Mouse (Mus musculus): ENCODE measurements at regions not wholly inside any gene's neighbourhood (a gene's known extent, or its start where the extent isn't known, plus 50 kb on each side); places are given as distances from the start of the nearest gene placed in this dataset.

- H3K27ac ChIP-seq (replicated peaks) = no peak overlapping the region
- H3K36me3 ChIP-seq = no peaks in the 10 kb centered on the region
- 79% methylated on average over 4 of the region's 4 CpGs for WGBS
- H3K4me3 ChIP-seq (replicated peaks) = no peak overlapping the region
- no peak for ATAC-seq (ENCODE audit: low FRiP score)
- H3K4me1 ChIP-seq = no peaks in the 10 kb centered on the region
- H3K9ac ChIP-seq (replicated peaks) = no peak overlapping the region
- no peaks in the 10 kb centered on the region for H3K27me3 ChIP-seq (replicated peaks)
- no peak overlapping the region for H3K4me2 ChIP-seq
- no peaks in the 10 kb centered on the region for H3K9me3 ChIP-seq (replicated peaks)
These were observed 140.9 kb downstream of the Nrip1 start for GRCm38 (mm10) chr16:76232680-76233079.

GRCm38 (mm10) chr16:76232174-76232573 is 141.5 kb downstream of the Nrip1 start:
- no peak overlapping the region for H3K9ac ChIP-seq (replicated peaks)
- H3K4me2 ChIP-seq = no peak overlapping the region
- 71% methylated on average over 3 of the region's 3 CpGs for WGBS
- no peaks in the 10 kb centered on the region for H3K4me1 ChIP-seq
- H3K9me3 ChIP-seq (replicated peaks) = no peaks in the 10 kb centered on the region
- H3K36me3 ChIP-seq = no peaks in the 10 kb centered on the region
- no peak overlapping the region for H3K4me3 ChIP-seq (replicated peaks)
- ATAC-seq (ENCODE audit: low FRiP score) = no peak
- H3K27ac ChIP-seq (replicated peaks) = no peak overlapping the region
- no peaks in the 10 kb centered on the region for H3K27me3 ChIP-seq (replicated peaks)

GRCm38 (mm10) chr16:76230516-76231302 is 142.9 kb downstream of the Nrip1 start:
- Histone ChIP-seq H3K4me2 (no peak overlapping the region), H3K4me1 (no peaks in the 10 kb centered on the region)
- 91% methylated on average over 4 of the region's 4 CpGs for WGBS

GRCm38 (mm10) chr16:76228451-76228850 is 145.2 kb downstream of the Nrip1 start:
- H3K27ac ChIP-seq (replicated peaks) = no peak overlapping the region
- ATAC-seq (ENCODE audit: low FRiP score) = no peak

More at GRCm38 (mm10) chr16:76230516-76231302, 142.9 kb downstream of the Nrip1 start:
- no peaks in the 10 kb centered on the region for H3K9me3 ChIP-seq (replicated peaks)
- ATAC-seq (ENCODE audit: low FRiP score) = no peak
- no peaks in the 10 kb centered on the region for H3K27me3 ChIP-seq (replicated peaks)
- no peak overlapping the region for H3K4me3 ChIP-seq (replicated peaks)
- no peak overlapping the region for H3K27ac ChIP-seq (replicated peaks)
- no peak overlapping the region for H3K9ac ChIP-seq (replicated peaks)
- no peaks in the 10 kb centered on the region for H3K36me3 ChIP-seq

GRCm38 (mm10) chr16:76226446-76226845 is 147.2 kb downstream of the Nrip1 start:
- H3K27me3 ChIP-seq (replicated peaks) = no peaks in the 10 kb centered on the region
- ATAC-seq (ENCODE audit: low FRiP score) = no peak
- no peak overlapping the region for H3K9ac ChIP-seq (replicated peaks)
- WGBS = 90% methylated on average over 7 of the region's 7 CpGs
- H3K4me2 ChIP-seq = no peak overlapping the region
- H3K36me3 ChIP-seq = no peaks in the 10 kb centered on the region
- H3K4me1 ChIP-seq = no peaks in the 10 kb centered on the region
- no peak overlapping the region for H3K4me3 ChIP-seq (replicated peaks)
- H3K27ac ChIP-seq (replicated peaks) = no peak overlapping the region
- no peaks in the 10 kb centered on the region for H3K9me3 ChIP-seq (replicated peaks)

More at GRCm38 (mm10) chr16:76228451-76228850, 145.2 kb downstream of the Nrip1 start:
- Histone ChIP-seq H3K9ac (replicated peaks) (no peak overlapping the region), H3K4me2 (no peak overlapping the region), H3K4me3 (replicated peaks) (no peak overlapping the region), H3K36me3 (no peaks in the 10 kb centered on the region), H3K9me3 (replicated peaks) (no peaks in the 10 kb centered on the region), H3K4me1 (no peaks in the 10 kb centered on the region), H3K27me3 (replicated peaks) (no peaks in the 10 kb centered on the region)
- 88% methylated on average over 4 of the region's 4 CpGs for WGBS

GRCm38 (mm10) chr16:76225587-76226226 is 147.9 kb downstream of the Nrip1 start:
- H3K9ac ChIP-seq (replicated peaks) = no peak overlapping the region
- 71% methylated on average over 12 of the region's 12 CpGs for WGBS
- H3K4me2 ChIP-seq = no peak overlapping the region
- no peak overlapping the region for H3K27ac ChIP-seq (replicated peaks)
- no peaks in the 10 kb centered on the region for H3K4me1 ChIP-seq
- no peaks in the 10 kb centered on the region for H3K36me3 ChIP-seq
- ATAC-seq (ENCODE audit: low FRiP score) = no peak
- no peaks in the 10 kb centered on the region for H3K9me3 ChIP-seq (replicated peaks)
- no peaks in the 10 kb centered on the region for H3K27me3 ChIP-seq (replicated peaks)
- H3K4me3 ChIP-seq (replicated peaks) = no peak overlapping the region

- no peak for ATAC-seq (ENCODE audit: low FRiP score)
- 16% methylated on average over 9 of the region's 9 CpGs for WGBS
These were observed 148.6 kb downstream of the Nrip1 start for GRCm38 (mm10) chr16:76224901-76225586.

GRCm38 (mm10) chr16:76223716-76224115 is 149.9 kb downstream of the Nrip1 start:
- ATAC-seq (ENCODE audit: low FRiP score) = no peak
- no peaks in the 10 kb centered on the region for H3K27me3 ChIP-seq (replicated peaks)
- H3K9ac ChIP-seq (replicated peaks) = no peak overlapping the region
- no peak overlapping the region for H3K4me3 ChIP-seq (replicated peaks)
- WGBS = 68% methylated on average over 4 of the region's 4 CpGs
- no peaks in the 10 kb centered on the region for H3K9me3 ChIP-seq (replicated peaks)
- no peaks in the 10 kb centered on the region for H3K36me3 ChIP-seq
- H3K27ac ChIP-seq (replicated peaks) = no peak overlapping the region
- H3K4me2 ChIP-seq = no peak overlapping the region
- no peaks in the 10 kb centered on the region for H3K4me1 ChIP-seq

More at GRCm38 (mm10) chr16:76224901-76225586, 148.6 kb downstream of the Nrip1 start:
- H3K4me3 ChIP-seq (replicated peaks) = no peak overlapping the region
- no peaks in the 10 kb centered on the region for H3K4me1 ChIP-seq
- no peak overlapping the region for H3K9ac ChIP-seq (replicated peaks)
- H3K27ac ChIP-seq (replicated peaks) = no peak overlapping the region
- no peak overlapping the region for H3K4me2 ChIP-seq
- no peaks in the 10 kb centered on the region for H3K9me3 ChIP-seq (replicated peaks)
- no peaks in the 10 kb centered on the region for H3K36me3 ChIP-seq
- H3K27me3 ChIP-seq (replicated peaks) = no peaks in the 10 kb centered on the region

GRCm38 (mm10) chr16:76222960-76223359 is 150.7 kb downstream of the Nrip1 start:
- no peaks in the 10 kb centered on the region for H3K9me3 ChIP-seq (replicated peaks)
- no peak for ATAC-seq (ENCODE audit: low FRiP score)
- 71% methylated on average over 5 of the region's 5 CpGs for WGBS

GRCm38 (mm10) chr16:76220466-76220865 is 153.2 kb downstream of the Nrip1 start:
- 85% methylated on average over 3 of the region's 3 CpGs for WGBS
- Histone ChIP-seq H3K36me3 (no peaks in the 10 kb centered on the region), H3K4me1 (no peaks in the 10 kb centered on the region), H3K27ac (replicated peaks) (no peak overlapping the region), H3K27me3 (replicated peaks) (no peaks in the 10 kb centered on the region), H3K9me3 (replicated peaks) (no peaks in the 10 kb centered on the region), H3K4me2 (no peak overlapping the region), H3K9ac (replicated peaks) (no peak overlapping the region), H3K4me3 (replicated peaks) (no peak overlapping the region)
- ATAC-seq (ENCODE audit: low FRiP score) = no peak

More at GRCm38 (mm10) chr16:76222960-76223359, 150.7 kb downstream of the Nrip1 start:
- H3K9ac ChIP-seq (replicated peaks) = no peak overlapping the region
- no peak overlapping the region for H3K27ac ChIP-seq (replicated peaks)
- H3K4me2 ChIP-seq = no peak overlapping the region
- no peaks in the 10 kb centered on the region for H3K27me3 ChIP-seq (replicated peaks)
- no peaks in the 10 kb centered on the region for H3K36me3 ChIP-seq
- H3K4me3 ChIP-seq (replicated peaks) = no peak overlapping the region
- H3K4me1 ChIP-seq = no peaks in the 10 kb centered on the region

- Histone ChIP-seq H3K9ac (replicated peaks) (no peak overlapping the region), H3K27me3 (replicated peaks) (no peaks in the 10 kb centered on the region), H3K4me2 (no peak overlapping the region), H3K36me3 (no peaks in the 10 kb centered on the region), H3K4me3 (replicated peaks) (no peak overlapping the region), H3K9me3 (replicated peaks) (no peaks in the 10 kb centered on the region), H3K27ac (replicated peaks) (no peak overlapping the region), H3K4me1 (no peaks in the 10 kb centered on the region)
- ATAC-seq (ENCODE audit: low FRiP score) = no peak
These were observed 154.4 kb downstream of the Nrip1 start for GRCm38 (mm10) chr16:76219233-76219632.
